Mouse (Mus musculus): ENCODE results near the gene Dab2ip. TPM values are rescaled to one million over a fixed set of nuclear protein-coding genes. Genes with fewer than 3 reads are reported as not detected.

Dab2ip gene
- polyA plus RNA-seq, 1 experiment from 2014 or later: 68.1 TPM

- H3K27ac ChIP-seq: no peak overlapping the region
- H3K9ac ChIP-seq: no peak overlapping the region
- 38% methylated on average over 9 of the region's 9 CpGs for WGBS
- peaks cover 29% of the 10 kb centered on the region for H3K4me1 ChIP-seq
- no peaks in the 10 kb centered on the region for H3K9me3 ChIP-seq (replicated peaks)
- H3K4me3 ChIP-seq: no peak overlapping the region
- H3K4me2 ChIP-seq (replicated peaks): no peak overlapping the region
- no peaks in the 10 kb centered on the region for H3K36me3 ChIP-seq
- no peak for ATAC-seq (ENCODE audit: low FRiP score)
- H3K27me3 ChIP-seq: peaks cover 39% of the 10 kb centered on the region
Measured at GRCm38 (mm10) chr2:35588368-35588767, 30.3 kb downstream of the Dab2ip start.

- H3K36me3 ChIP-seq: no peaks in the 10 kb centered on the region
- ATAC-seq (ENCODE audit: low FRiP score): no peak
- WGBS: 68% methylated on average over 10 of the region's 10 CpGs
- H3K27me3 ChIP-seq: peaks cover 29% of the 10 kb centered on the region
- H3K9me3 ChIP-seq (replicated peaks): no peaks in the 10 kb centered on the region
- peaks cover 29% of the 10 kb centered on the region for H3K4me1 ChIP-seq
- no peak overlapping the region for H3K4me3 ChIP-seq
- H3K9ac ChIP-seq: no peak overlapping the region
- no peak overlapping the region for H3K4me2 ChIP-seq (replicated peaks)
- H3K27ac ChIP-seq: no peak overlapping the region
Measured at GRCm38 (mm10) chr2:35589385-35589784, 31.3 kb downstream of the Dab2ip start.

- 86% methylated on average over 4 of the region's 4 CpGs for WGBS
- no peak for ATAC-seq (ENCODE audit: low FRiP score)
- Histone ChIP-seq H3K4me1 (peaks cover 27% of the 10 kb centered on the region), H3K36me3 (no peaks in the 10 kb centered on the region), H3K4me2 (replicated peaks) (no peak overlapping the region), H3K27ac (no peak overlapping the region), H3K27me3 (peaks cover 25% of the 10 kb centered on the region), H3K9me3 (replicated peaks) (no peaks in the 10 kb centered on the region), H3K4me3 (no peak overlapping the region), H3K9ac (no peak overlapping the region)
Measured at GRCm38 (mm10) chr2:35589800-35590199, 31.7 kb downstream of the Dab2ip start.

GRCm38 (mm10) chr2:35591961-35592724, 34.1 kb downstream of the Dab2ip start:
- Histone ChIP-seq H3K27ac (no peak overlapping the region), H3K9ac (no peak overlapping the region), H3K4me2 (replicated peaks) (no peak overlapping the region), H3K27me3 (0 out of 2 replicates have a peak, but pooled peaks cover 10% of the 10 kb centered on the region), H3K4me1 (peaks cover 20% of the 10 kb centered on the region), H3K4me3 (no peak overlapping the region), H3K36me3 (no peaks in the 10 kb centered on the region), H3K9me3 (replicated peaks) (no peaks in the 10 kb centered on the region)
- no peak for ATAC-seq (ENCODE audit: low FRiP score)
- 75% methylated on average over 14 of the region's 14 CpGs for WGBS

- no peak overlapping the region for H3K27ac ChIP-seq
- WGBS: 76% methylated on average over 9 of the region's 9 CpGs
- peaks cover 19% of the 10 kb centered on the region for H3K4me1 ChIP-seq
- H3K4me2 ChIP-seq (replicated peaks): no peak overlapping the region
- no peak for ATAC-seq (ENCODE audit: low FRiP score)
- H3K36me3 ChIP-seq: no peaks in the 10 kb centered on the region
- H3K4me3 ChIP-seq: no peak overlapping the region
- 0 out of 2 replicates have a peak, but pooled peaks cover 10% of the 10 kb centered on the region for H3K27me3 ChIP-seq
- no peak overlapping the region for H3K9ac ChIP-seq
- H3K9me3 ChIP-seq (replicated peaks): no peaks in the 10 kb centered on the region
Measured at GRCm38 (mm10) chr2:35592725-35593392, 34.8 kb downstream of the Dab2ip start.

GRCm38 (mm10) chr2:35593889-35594288, 35.8 kb downstream of the Dab2ip start:
- no peak overlapping the region for H3K4me2 ChIP-seq (replicated peaks)
- H3K4me3 ChIP-seq: no peak overlapping the region
- H3K9me3 ChIP-seq (replicated peaks): no peaks in the 10 kb centered on the region
- H3K4me1 ChIP-seq: peaks cover 16% of the 10 kb centered on the region
- no peaks in the 10 kb centered on the region for H3K36me3 ChIP-seq
- no peak for ATAC-seq (ENCODE audit: low FRiP score)
- H3K27me3 ChIP-seq: 0 out of 2 replicates have a peak, but pooled peaks cover 5% of the 10 kb centered on the region
- WGBS: 67% methylated on average over 7 of the region's 7 CpGs
- H3K27ac ChIP-seq: no peak overlapping the region
- no peak overlapping the region for H3K9ac ChIP-seq

- no peak overlapping the region for H3K4me2 ChIP-seq (replicated peaks)
- no peak overlapping the region for H3K4me3 ChIP-seq
- ATAC-seq (ENCODE audit: low FRiP score): no peak
- WGBS: 53% methylated on average over 1 of the region's 1 CpGs
- H3K36me3 ChIP-seq: no peaks in the 10 kb centered on the region
- H3K27me3 ChIP-seq: no peaks in the 10 kb centered on the region
- H3K4me1 ChIP-seq: peaks cover 16% of the 10 kb centered on the region
- H3K9ac ChIP-seq: no peak overlapping the region
- H3K27ac ChIP-seq: no peak overlapping the region
- H3K9me3 ChIP-seq (replicated peaks): no peaks in the 10 kb centered on the region
Measured at GRCm38 (mm10) chr2:35595102-35595501, 37.0 kb downstream of the Dab2ip start.

GRCm38 (mm10) chr2:35595718-35596117, 37.7 kb downstream of the Dab2ip start:
- peaks cover 16% of the 10 kb centered on the region for H3K4me1 ChIP-seq
- H3K9ac ChIP-seq: no peak overlapping the region
- H3K4me3 ChIP-seq: no peak overlapping the region
- WGBS: 51% methylated on average over 5 of the region's 5 CpGs
- ATAC-seq (ENCODE audit: low FRiP score): no peak
- H3K4me2 ChIP-seq (replicated peaks): no peak overlapping the region
- H3K27me3 ChIP-seq: no peaks in the 10 kb centered on the region
- H3K36me3 ChIP-seq: no peaks in the 10 kb centered on the region
- no peaks in the 10 kb centered on the region for H3K9me3 ChIP-seq (replicated peaks)
- no peak overlapping the region for H3K27ac ChIP-seq

GRCm38 (mm10) chr2:35596796-35597195, 38.7 kb downstream of the Dab2ip start:
- peaks cover 11% of the 10 kb centered on the region for H3K4me1 ChIP-seq
- H3K9ac ChIP-seq: no peak overlapping the region
- H3K4me2 ChIP-seq (replicated peaks): no peak overlapping the region
- no peak overlapping the region for H3K27ac ChIP-seq
- no peaks in the 10 kb centered on the region for H3K27me3 ChIP-seq
- no peak for ATAC-seq (ENCODE audit: low FRiP score)
- H3K36me3 ChIP-seq: no peaks in the 10 kb centered on the region
- H3K4me3 ChIP-seq: no peak overlapping the region
- H3K9me3 ChIP-seq (replicated peaks): no peaks in the 10 kb centered on the region
- 68% methylated on average over 4 of the region's 4 CpGs for WGBS

GRCm38 (mm10) chr2:35598819-35599218, 40.8 kb downstream of the Dab2ip start:
- H3K27ac ChIP-seq: no peak overlapping the region
- no peak overlapping the region for H3K4me2 ChIP-seq (replicated peaks)
- H3K4me1 ChIP-seq: peaks cover 11% of the 10 kb centered on the region
- 65% methylated on average over 3 of the region's 3 CpGs for whole genome bisulfite sequencing
- no peaks in the 10 kb centered on the region for H3K36me3 ChIP-seq
- H3K4me3 ChIP-seq: no peak overlapping the region
- no peaks in the 10 kb centered on the region; the same call in 1 of the 2 replicates for H3K27me3 ChIP-seq
- H3K9me3 ChIP-seq (replicated peaks): no peaks in the 10 kb centered on the region
- ATAC-seq (ENCODE audit: low FRiP score): no peak
- H3K9ac ChIP-seq: no peak overlapping the region

- no peaks in the 10 kb centered on the region for H3K36me3 ChIP-seq
- WGBS: 72% methylated on average over 3 of the region's 3 CpGs
- H3K27ac ChIP-seq: no peak overlapping the region
- H3K9me3 ChIP-seq (replicated peaks): no peaks in the 10 kb centered on the region
- H3K4me3 ChIP-seq: no peak overlapping the region
- H3K27me3 ChIP-seq: no peaks in the 10 kb centered on the region; the same call in 1 of the 2 replicates
- no peak overlapping the region for H3K9ac ChIP-seq
- no peak for ATAC-seq (ENCODE audit: low FRiP score)
- peaks cover 15% of the 10 kb centered on the region for H3K4me1 ChIP-seq
- no peak overlapping the region for H3K4me2 ChIP-seq (replicated peaks)
Measured at GRCm38 (mm10) chr2:35601665-35602064, 43.6 kb downstream of the Dab2ip start.

GRCm38 (mm10) chr2:35607476-35607875, 49.4 kb downstream of the Dab2ip start:
- Histone ChIP-seq H3K36me3 (no peaks in the 10 kb centered on the region), H3K27me3 (peaks cover 4% of the 10 kb centered on the region; the same call in 1 of the 2 replicates), H3K4me1 (peaks cover 49% of the 10 kb centered on the region), H3K9ac (no peak overlapping the region), H3K4me2 (replicated peaks) (0 out of 2 replicates have a peak overlapping the region, but pooled peaks have one; percentile 13), H3K9me3 (replicated peaks) (no peaks in the 10 kb centered on the region), H3K27ac (no peak overlapping the region), H3K4me3 (no peak overlapping the region)
- 18% methylated on average over 8 of the region's 8 CpGs for whole genome bisulfite sequencing
- no peak for ATAC-seq (ENCODE audit: low FRiP score)

All from hindbrain, embryonic 12.5 days (tissue).